Mouse (Mus musculus) megakaryocyte progenitor cell, adult 5-6 weeks (primary cell): Measurements from ENCODE around the gene Vegfa. TPM values are rescaled to one million over a fixed set of nuclear protein-coding genes. Genes with fewer than 3 reads are reported as not detected.
"Not testable (repeated sequence)": the region's sequence is repeated elsewhere in the genome, so short reads cannot be mapped to it uniquely, and the experiment has no call there.

Experiments
- ATAC-seq: replicated peaks from 2 replicates; pipeline ENCODE4 v1.8.0; 2016; ENCODE audit warnings: mild to moderate bottlenecking, moderate TSS enrichment, inconsistent platforms; ENCODE audit not compliant: poor library complexity
- total RNA-seq, 2 experiments: library from RNA; stranded (forward) in 1 of 2; stranded (reverse) in 1 of 2; fragments of 157-497, 149-512 nt in 1 of 2; fragments of 200-1000 nt in 1 of 2; gene quantifications; 2 replicates each; pipeline versions ENCODE4 v1.2.3 to v1.2.4; 2015 to 2017

Vegfa gene
- total RNA-seq, 2 experiments from 2014 or later, result 38.3 to 47.8 TPM

GRCm38 (mm10) chr17:46003717-46004481, 28.3 kb downstream of the Vegfa start:
- ATAC-seq, result no peak

GRCm38 (mm10) chr17:45999366-45999940, 32.7 kb downstream of the Vegfa start:
- ATAC-seq, result no peak

- no peak for ATAC-seq
Measured at GRCm38 (mm10) chr17:45998363-45998762, 33.8 kb downstream of the Vegfa start.

- ATAC-seq, result no peak
Measured at GRCm38 (mm10) chr17:45996921-45997444, 35.2 kb downstream of the Vegfa start.

- no peak for ATAC-seq
Measured at GRCm38 (mm10) chr17:45994281-45994817, 37.8 kb downstream of the Vegfa start.

- ATAC-seq, result no peak
Measured at GRCm38 (mm10) chr17:45986915-45987314, 45.3 kb downstream of the Vegfa start.

- ATAC-seq, result no peak
Measured at GRCm38 (mm10) chr17:45986374-45986773, 45.8 kb downstream of the Vegfa start.

GRCm38 (mm10) chr17:45983185-45983584, 49.0 kb downstream of the Vegfa start:
- ATAC-seq, result not testable (repeated sequence)

- no peak for ATAC-seq
Measured at GRCm38 (mm10) chr17:45981841-45982240, 50.3 kb downstream of the Vegfa start.

GRCm38 (mm10) chr17:45979025-45979805, 53.0 kb downstream of the Vegfa start:
- no peak for ATAC-seq

- ATAC-seq, result peak; percentile 76
Measured at GRCm38 (mm10) chr17:45974461-45974860, 57.7 kb downstream of the Vegfa start.

- ATAC-seq, result peak; percentile 44
Measured at GRCm38 (mm10) chr17:45973214-45973613, 59.0 kb downstream of the Vegfa start.

GRCm38 (mm10) chr17:45972405-45972804, 59.8 kb downstream of the Vegfa start:
- no peak for ATAC-seq

GRCm38 (mm10) chr17:45971800-45972199, 60.4 kb downstream of the Vegfa start:
- ATAC-seq, result no peak

GRCm38 (mm10) chr17:45970741-45971550, 61.2 kb downstream of the Vegfa start:
- ATAC-seq, result no peak

- no peak for ATAC-seq
Measured at GRCm38 (mm10) chr17:45969596-45969995, 62.6 kb downstream of the Vegfa start.

GRCm38 (mm10) chr17:45968341-45968740, 63.8 kb downstream of the Vegfa start:
- no peak for ATAC-seq
